Mouse (Mus musculus): ENCODE measurements around the gene Crtap. TPM values are rescaled to one million over a fixed set of nuclear protein-coding genes. Genes with fewer than 3 reads are reported as not detected.

Gene Crtap
- polyA plus RNA-seq, 1 experiment: 45.7 TPM

DNA sequence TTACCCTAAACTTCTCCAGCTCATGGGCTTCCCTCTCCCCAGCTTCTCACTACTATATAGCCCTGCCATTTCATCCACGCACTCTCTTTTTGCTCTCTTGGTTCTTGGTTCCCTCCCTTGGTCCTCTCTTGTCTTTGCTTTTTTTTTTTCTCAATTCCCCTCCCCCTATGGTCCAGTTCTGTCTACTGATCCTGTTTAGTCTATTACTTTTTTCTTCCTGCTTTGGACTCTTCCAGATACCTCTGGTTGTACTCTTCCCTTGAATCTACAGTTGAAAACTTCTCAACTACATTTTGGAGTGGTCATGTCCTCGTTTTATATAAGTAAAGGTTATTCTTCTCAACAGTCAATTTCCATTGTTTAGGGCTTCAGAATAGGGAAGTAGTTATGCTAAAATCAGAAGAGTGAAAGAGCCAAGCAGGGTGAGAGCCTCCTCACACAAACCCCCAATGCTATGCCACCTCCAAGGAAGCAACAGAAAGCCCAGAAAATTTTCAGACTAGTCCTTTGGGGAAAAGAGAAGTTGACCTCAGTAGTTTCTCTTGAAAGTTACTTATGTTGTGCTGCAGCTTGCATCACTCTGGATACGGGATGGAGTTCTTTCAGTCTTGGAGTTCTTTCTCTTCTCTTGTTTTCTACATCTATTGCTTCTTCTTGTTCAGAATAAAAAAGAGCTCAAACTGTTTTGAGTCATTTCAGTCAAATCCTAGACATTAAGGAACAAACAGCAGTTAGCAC lies 64.3 kb downstream of the Crtap start:
- Histone ChIP-seq H3K36me3 (ENCODE audit: control insufficient read depth, insufficient read depth, low read length, poor library complexity, severe bottlenecking) (no peaks in the 10 kb centered on the region), H3K27ac (ENCODE audit: insufficient read depth, low read length) (no peak overlapping the region), H3K4me1 (ENCODE audit: control insufficient read depth, insufficient read depth, low read length) (no peaks in the 10 kb centered on the region), H3K27me3 (ENCODE audit: control insufficient read depth, insufficient read depth, low read length, poor library complexity, severe bottlenecking) (no peaks in the 10 kb centered on the region), H3K4me3 (ENCODE audit: low read depth, low read length) (no peak overlapping the region), H3K9me3 (replicated peaks; ENCODE audit: control insufficient read depth, insufficient read depth, low read length, poor library complexity, severe bottlenecking) (no peaks in the 10 kb centered on the region), H3K9ac (ENCODE audit: low read depth, poor library complexity, severe bottlenecking) (no peak overlapping the region)
- TF ChIP-seq EP300 (IDR thresholded peaks at IDR 0.05; ENCODE audit: insufficient read depth, low read depth, low read length) (no peak), POLR2A (IDR thresholded peaks at IDR 0.05; ENCODE audit: insufficient read depth, low read length) (no peak), CTCF (IDR thresholded peaks at IDR 0.05; ENCODE audit: low read depth, low read length) (no peak)

Other genes with a start within 250 kb of the Crtap start
- gene Bcl2a1c, start 60.5 kb downstream of the Crtap start, polyA plus RNA-seq (2011; ENCODE audit: insufficient read depth, insufficient read length, low read depth, missing spikeins): not detected in 2 replicates
- 41.1 TPM in 2 replicates for gene Glb1, start 10.4 kb upstream of the Crtap start, polyA plus RNA-seq (2011; ENCODE audit: insufficient read depth, insufficient read length, low read depth, missing spikeins)
- 6.5 and 7.3 TPM in 2 replicates for gene Tmppe, start 10.4 kb upstream of the Crtap start, polyA plus RNA-seq (2011; ENCODE audit: insufficient read depth, insufficient read length, low read depth, missing spikeins)
- 0.57 and 1.4 TPM in 2 replicates for gene Ccr4, start 114.2 kb upstream of the Crtap start, polyA plus RNA-seq (2011; ENCODE audit: insufficient read depth, insufficient read length, low read depth, missing spikeins)
- gene C130032M10Rik, start 125.0 kb upstream of the Crtap start, polyA plus RNA-seq (2011; ENCODE audit: insufficient read depth, insufficient read length, low read depth, missing spikeins): not detected in 2 replicates
- gene Trim71, start 173.7 kb upstream of the Crtap start, polyA plus RNA-seq (2011; ENCODE audit: insufficient read depth, insufficient read length, low read depth, missing spikeins): 120 and 122 TPM in 2 replicates
- 57.6 and 61.0 TPM in 2 replicates for gene Cnot10, start 249.5 kb upstream of the Crtap start, polyA plus RNA-seq (2011; ENCODE audit: insufficient read depth, insufficient read length, low read depth, missing spikeins)

All from ES-Bruce4 (cell line).